Mouse (Mus musculus) macrophage (primary cell): ENCODE results near the gene Fyttd1. TPM values are rescaled to one million over a fixed set of nuclear protein-coding genes. Genes with fewer than 3 reads are reported as not detected.

Experiments used
- H3K27ac ChIP-seq: fragments of 350-480 bp; formaldehyde crosslinking; 2 replicates; pipeline ENCODE4 v1.9.0; 2021
- H3K36me3 ChIP-seq: fragments of 350-480 bp; formaldehyde crosslinking; 2 replicates; pipeline ENCODE4 v1.9.0; 2021; ENCODE audit errors: inconsistent target
- H3K4me3 ChIP-seq: fragments of 350-480 bp; formaldehyde crosslinking; 2 replicates; pipeline ENCODE4 v1.9.0; 2021; ENCODE audit errors: inconsistent target
- H3K79me2 ChIP-seq: fragments of 350-480 bp; formaldehyde crosslinking; 2 replicates; pipeline ENCODE4 v1.9.0; 2021; ENCODE audit errors: inconsistent target
- WGBS: methylation state at CpG from one replicate; pipeline ENCODE4 v1.1.7; 2026; ENCODE audit warnings: inconsistent platforms; ENCODE audit not compliant: missing documents; 5-methylcytosine and 5-hydroxymethylcytosine counted together
- polyA plus RNA-seq: library from polyadenylated mRNA; stranded (reverse); fragments of 250-400 nt; gene quantifications from 3 replicates; pipeline ENCODE4 v1.2.4, GENCODE M21; 2018; ENCODE audit warnings: inconsistent platforms

Gene Fyttd1
- polyA plus RNA-seq, 1 experiment from 2014 or later = 25.9 TPM

DNA sequence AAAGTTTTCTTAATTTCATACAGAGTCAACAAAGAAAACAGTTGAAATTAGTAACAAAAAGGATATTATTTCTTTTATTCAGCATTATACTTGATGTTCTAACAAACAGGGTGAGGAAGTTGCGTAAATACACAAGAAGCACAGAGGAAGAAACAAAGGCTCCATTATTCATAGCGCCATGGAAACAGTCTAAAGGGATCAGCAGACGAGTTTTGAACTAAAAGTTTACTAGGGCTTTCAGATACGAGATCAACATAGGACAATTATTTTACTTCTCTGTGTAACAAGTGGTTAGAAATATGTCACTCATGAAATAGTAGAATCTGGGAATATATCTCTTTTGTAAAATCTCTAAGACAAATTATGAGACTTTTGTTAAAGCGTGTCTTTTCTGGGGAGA lies 68.1 kb downstream of the Fyttd1 start:
- Histone ChIP-seq H3K79me2 (peaks cover 99% of the 10 kb centered on the region), H3K27ac (no peak overlapping the region), H3K36me3 (peaks cover 1% of the 10 kb centered on the region; the same call in 1 of the 2 replicates), H3K4me3 (no peak overlapping the region)
- 88% methylated on average over 5 of the region's 5 CpGs for WGBS

DNA sequence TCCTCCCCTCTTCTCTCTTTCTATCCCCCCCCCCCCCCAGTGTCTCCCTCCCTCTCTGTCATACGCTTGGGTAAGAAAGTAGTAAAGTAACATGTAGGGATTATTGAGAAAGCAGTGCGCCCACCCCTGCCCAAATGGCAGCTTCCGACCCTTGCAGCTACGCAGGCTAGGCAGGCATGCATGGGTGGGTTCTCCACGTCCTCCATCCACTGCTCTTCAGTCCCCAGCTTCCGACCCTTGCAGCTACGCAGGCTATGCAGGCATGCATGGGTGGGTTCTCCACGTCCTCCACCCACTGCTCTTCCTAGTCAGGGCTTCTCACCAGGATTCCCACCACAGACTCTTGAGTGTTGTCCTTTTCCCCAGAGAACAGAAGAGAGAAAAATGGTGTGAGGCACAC lies 70.7 kb downstream of the Fyttd1 start:
- Histone ChIP-seq H3K36me3 (peaks cover 16% of the 10 kb centered on the region; the same call in 1 of the 2 replicates), H3K27ac (peak overlapping the region; percentile 58), H3K4me3 (no peak overlapping the region), H3K79me2 (peaks cover 81% of the 10 kb centered on the region)
- 97% methylated on average over 8 of the region's 8 CpGs for WGBS

- Histone ChIP-seq H3K36me3 (peaks cover 16% of the 10 kb centered on the region; the same call in 1 of the 2 replicates), H3K27ac (no peak overlapping the region), H3K79me2 (peaks cover 75% of the 10 kb centered on the region), H3K4me3 (no peak overlapping the region)
- 97% methylated on average over 5 of the region's 5 CpGs for WGBS
These were observed 71.4 kb downstream of the Fyttd1 start for GRCm38 (mm10) chr16:32948656-32949055.

- peaks cover 69% of the 10 kb centered on the region for H3K79me2 ChIP-seq
- no peak overlapping the region for H3K4me3 ChIP-seq
- H3K27ac ChIP-seq = no peak overlapping the region
- peaks cover 16% of the 10 kb centered on the region; the same call in 1 of the 2 replicates for H3K36me3 ChIP-seq
These were observed 72.0 kb downstream of the Fyttd1 start for GRCm38 (mm10) chr16:32949281-32949680.

- peaks cover 26% of the 10 kb centered on the region for H3K36me3 ChIP-seq
- WGBS = 95% methylated on average over 2 of the region's 2 CpGs
- no peak overlapping the region for H3K4me3 ChIP-seq
- H3K79me2 ChIP-seq = peaks cover 51% of the 10 kb centered on the region
- H3K27ac ChIP-seq = no peak overlapping the region
These were observed 73.8 kb downstream of the Fyttd1 start for GRCm38 (mm10) chr16:32951074-32951473.

DNA sequence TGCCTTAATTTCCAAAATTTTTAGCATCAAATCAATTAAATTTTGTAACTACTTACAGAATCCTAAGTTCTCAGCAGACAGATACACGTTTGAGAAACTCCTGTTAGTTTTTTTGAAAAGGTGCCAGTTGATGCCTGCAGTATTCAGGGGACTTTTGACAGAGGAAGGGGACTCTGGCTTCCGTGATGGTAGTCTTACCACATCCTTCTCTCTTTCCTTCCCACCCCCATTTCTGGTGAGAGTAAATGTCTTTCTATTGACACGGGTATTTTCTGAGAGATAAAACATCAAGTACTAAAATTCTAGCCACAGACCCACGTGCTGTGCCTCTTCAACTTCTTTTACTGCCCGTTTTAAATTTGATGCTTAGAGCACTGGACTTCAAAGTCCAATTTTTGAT lies 76.5 kb downstream of the Fyttd1 start:
- 43% methylated on average over 5 of the region's 5 CpGs for WGBS
- Histone ChIP-seq H3K4me3 (no peak overlapping the region), H3K36me3 (peaks cover 32% of the 10 kb centered on the region), H3K27ac (no peak overlapping the region), H3K79me2 (peaks cover 23% of the 10 kb centered on the region)

DNA sequence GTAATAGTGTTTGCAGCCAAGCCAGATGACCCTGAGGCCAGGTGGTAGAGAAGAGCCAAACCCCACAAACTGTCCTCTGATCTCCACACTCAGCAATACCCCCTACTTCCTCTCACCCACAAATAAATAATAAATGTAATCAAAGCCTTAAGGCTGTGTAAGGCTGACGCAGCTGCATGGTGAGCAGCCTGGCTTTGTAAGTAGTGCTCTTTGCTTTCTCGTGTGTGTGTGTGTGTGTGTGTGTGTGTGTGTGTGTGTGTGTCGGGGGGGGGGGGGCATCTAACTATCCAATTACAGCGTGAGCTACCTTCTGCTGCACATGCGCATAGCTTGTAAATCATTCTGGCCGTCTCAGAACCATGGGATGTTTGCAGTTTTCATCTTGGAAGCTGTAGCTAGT lies 77.0 kb downstream of the Fyttd1 start:
- Histone ChIP-seq H3K4me3 (no peak overlapping the region), H3K27ac (no peak overlapping the region), H3K36me3 (peaks cover 34% of the 10 kb centered on the region), H3K79me2 (peaks cover 18% of the 10 kb centered on the region)
- WGBS = 98% methylated on average over 5 of the region's 6 CpGs

GRCm38 (mm10) chr16:32956889-32957288 lies 79.6 kb downstream of the Fyttd1 start:
- no peak overlapping the region for H3K4me3 ChIP-seq
- no peak overlapping the region for H3K27ac ChIP-seq
- H3K79me2 ChIP-seq = no peaks in the 10 kb centered on the region; the same call in 1 of the 2 replicates
- 84% methylated on average over 5 of the region's 5 CpGs for WGBS
- peaks cover 34% of the 10 kb centered on the region for H3K36me3 ChIP-seq

Other genes starting within 250 kb of the Fyttd1 start
- 0.66 to 3.8 TPM (median 1.1 TPM) in 3 replicates for gene Tnk2, start 233.6 kb upstream of the Fyttd1 start, polyA plus RNA-seq
- not detected in 3 replicates for gene Muc4, start 141.6 kb upstream of the Fyttd1 start, polyA plus RNA-seq
- not detected in 3 replicates for gene Muc20, start 80.1 kb upstream of the Fyttd1 start, polyA plus RNA-seq
- not detected in 3 replicates for gene Smbd1, start 67.0 kb upstream of the Fyttd1 start, polyA plus RNA-seq
- gene Rubcn, start 266 bp downstream of the Fyttd1 start, polyA plus RNA-seq = 18.4 to 30.2 TPM (median 22.9 TPM) in 3 replicates
- gene Lrch3, start 36.6 kb downstream of the Fyttd1 start, polyA plus RNA-seq = 24.7 to 33.3 TPM (median 25.8 TPM) in 3 replicates
- gene Iqcg, start 178.7 kb downstream of the Fyttd1 start, polyA plus RNA-seq = 0.40 to 0.43 TPM (median 0.42 TPM) in 3 replicates
- gene Rpl35a, start 179.0 kb downstream of the Fyttd1 start, polyA plus RNA-seq = 621 to 1,326 TPM (median 1,292 TPM) in 3 replicates
- gene Lmln, start 185.0 kb downstream of the Fyttd1 start, polyA plus RNA-seq = 1.7 to 3.2 TPM (median 1.9 TPM) in 3 replicates